Mouse (Mus musculus) thymus, adult 2 months (tissue): ENCODE results near the gene Pex10.

Source experiments
- CTCF ChIP-seq: fragments of 200-500 bp; IDR thresholded peaks from 2 replicates; pipeline ENCODE4 v1.5.1; 2012; ENCODE audit warnings: mild to moderate bottlenecking, control low read depth, low read length, moderate library complexity, borderline replicate concordance; ENCODE audit not compliant: control insufficient read depth, poor library complexity, insufficient read depth; ENCODE audit errors: extremely low read depth
- POLR2A ChIP-seq: fragments of 200-500 bp; IDR thresholded peaks from 2 replicates; pipeline ENCODE4 v1.6.1; 2012; ENCODE audit warnings: mild to moderate bottlenecking, low read length, control low read depth, moderate library complexity; ENCODE audit not compliant: control insufficient read depth, poor library complexity, insufficient read depth; ENCODE audit errors: extremely low read depth

DNA sequence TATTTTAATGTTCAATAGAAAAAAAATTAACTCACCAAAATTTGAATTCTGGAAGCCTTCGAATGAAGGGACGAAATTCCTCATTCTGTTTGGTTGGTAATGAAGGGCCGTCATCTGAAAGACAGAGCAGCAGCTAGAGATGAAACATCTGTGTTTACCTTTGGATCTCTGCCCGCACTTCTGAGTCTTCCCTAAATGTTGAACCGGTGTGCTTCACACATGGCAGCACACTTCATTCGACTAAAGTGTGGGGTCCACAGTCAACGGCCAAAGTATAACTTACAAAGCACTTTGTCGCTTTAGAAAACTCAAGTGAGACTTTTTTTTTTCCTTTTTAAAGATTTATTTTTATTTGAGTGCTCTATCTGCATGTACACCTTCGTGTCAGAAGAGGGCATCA lies 9.9 kb downstream of the Pex10 start:
- TF ChIP-seq CTCF (no peak), POLR2A (no peak)
